Comparison of ENCODE assay signal across 8 mouse cellular contexts in genomic region chr11:118289999-118290889, GRCm38 (mm10). TPM values are rescaled to one million over a fixed set of nuclear protein-coding genes. Genes with fewer than 3 reads are reported as not detected.
DNase-seq lines count a peak whose midpoint lies in the region; ATAC-seq and TF ChIP-seq lines count a peak whose summit lies in the region.

TSS of gene Usp36 (minus strand) at chr11:118290244.

- peak within 1 kb of the TSS; percentile 95 for H3K4me2 ChIP-seq in forebrain, embryonic 12.5 days
- peak within 1 kb of the TSS; percentile 84 for H3K4me2 ChIP-seq in heart, postnatal 0 days (ENCODE audit: low read depth, low read length)
- peak within 1 kb of the TSS; percentile 93 for H3K4me2 ChIP-seq in liver, embryonic 16.5 days (ENCODE audit: low read depth, low read length)
- H3K4me2 ChIP-seq in neural tube, embryonic 13.5 days = peak within 1 kb of the TSS; percentile 83

- H3K27me3 ChIP-seq in E14TG2a.4 (ENCODE audit: insufficient read depth, low read length) = no peaks in the 10 kb centered on the region
- no peaks in the 10 kb centered on the region for H3K27me3 ChIP-seq in forebrain, embryonic 12.5 days
- H3K27me3 ChIP-seq in heart, postnatal 0 days (ENCODE audit: control insufficient read depth, insufficient read depth, low read length) = no peaks in the 10 kb centered on the region
- H3K27me3 ChIP-seq in liver, embryonic 16.5 days (ENCODE audit: control insufficient read depth, insufficient read depth, low read depth, low read length) = no peaks in the 10 kb centered on the region
- H3K27me3 ChIP-seq in neural tube, embryonic 13.5 days = no peaks in the 10 kb centered on the region
- no peaks in the 10 kb centered on the region for H3K27me3 ChIP-seq in testis, adult 2 months (ENCODE audit: control insufficient read depth, insufficient read depth, low read length)

- WGBS in forebrain, embryonic 12.5 days = under 1% methylated on average over 68 of the region's 68 CpGs
- 1% methylated on average over 68 of the region's 68 CpGs for WGBS in heart, postnatal 0 days
- WGBS in liver, embryonic 16.5 days (ENCODE audit: insufficient replicate concordance) = 1% methylated on average over 68 of the region's 68 CpGs
- under 1% methylated on average over 68 of the region's 68 CpGs for WGBS in neural tube, embryonic 13.5 days

- TF ChIP-seq CTCF in E14TG2a.4 (conservative IDR thresholded peaks at IDR 0.05; ENCODE audit: low read length) = no peak
- no peak for TF ChIP-seq CTCF in heart, postnatal 0 days (IDR thresholded peaks at IDR 0.05; ENCODE audit: low read depth)
- no peak for TF ChIP-seq CTCF in testis, adult 2 months (IDR thresholded peaks at IDR 0.05; ENCODE audit: control insufficient read depth, insufficient read depth, insufficient replicate concordance, low read depth, low read length)

- no peaks in the 10 kb centered on the region for H3K9me3 ChIP-seq in E14TG2a.4 (ENCODE audit: low read length)
- H3K9me3 ChIP-seq in forebrain, embryonic 12.5 days = no peaks in the 10 kb centered on the region
- no peaks in the 10 kb centered on the region for H3K9me3 ChIP-seq in heart, postnatal 0 days (replicated peaks; ENCODE audit: control insufficient read depth, low read length)
- no peaks in the 10 kb centered on the region for H3K9me3 ChIP-seq in liver, embryonic 16.5 days (replicated peaks; ENCODE audit: control insufficient read depth, low read length)
- H3K9me3 ChIP-seq in neural tube, embryonic 13.5 days = no peaks in the 10 kb centered on the region

- H3K4me1 ChIP-seq in E14TG2a.4 (replicated peaks; ENCODE audit: low read depth, low read length) = peaks cover 54% of the 10 kb centered on the region
- H3K4me1 ChIP-seq in forebrain, embryonic 12.5 days = peaks cover 26% of the 10 kb centered on the region
- peaks cover 14% of the 10 kb centered on the region for H3K4me1 ChIP-seq in heart, postnatal 0 days (ENCODE audit: control insufficient read depth, insufficient read depth)
- H3K4me1 ChIP-seq in liver, embryonic 16.5 days (ENCODE audit: control insufficient read depth, low read depth, low read length) = peaks cover 17% of the 10 kb centered on the region
- H3K4me1 ChIP-seq in neural tube, embryonic 13.5 days (replicated peaks) = peaks cover 21% of the 10 kb centered on the region
- H3K4me1 ChIP-seq in testis, adult 2 months (ENCODE audit: control insufficient read depth, insufficient read depth, low read length) = peaks cover 13% of the 10 kb centered on the region

- peaks cover 32% of the 10 kb centered on the region for H3K36me3 ChIP-seq in E14TG2a.4 (ENCODE audit: insufficient read depth, low read length)
- H3K36me3 ChIP-seq in forebrain, embryonic 12.5 days (replicated peaks) = peaks cover 23% of the 10 kb centered on the region
- peaks cover 21% of the 10 kb centered on the region for H3K36me3 ChIP-seq in heart, postnatal 0 days (replicated peaks; ENCODE audit: control insufficient read depth, insufficient read depth, low read length)
- peaks cover 4% of the 10 kb centered on the region; the same call in 1 of the 2 replicates for H3K36me3 ChIP-seq in liver, embryonic 16.5 days (ENCODE audit: control insufficient read depth, insufficient read depth)
- peaks cover 26% of the 10 kb centered on the region for H3K36me3 ChIP-seq in neural tube, embryonic 13.5 days
- H3K36me3 ChIP-seq in testis, adult 2 months (ENCODE audit: control insufficient read depth, insufficient read depth, low read length) = no peaks in the 10 kb centered on the region; the same call in 1 of the 2 replicates

- peak; percentile 99 for DNase-seq in c-Kit-positive CD71-positive TER-119-positive erythroid progenitor cells, embryonic 14.5 days (ENCODE audit: low spot score)
- peak; percentile 100 for DNase-seq in heart, postnatal 0 days (ENCODE audit: low spot score)
- DNase-seq in kidney, postnatal 4 days = peak; percentile 100

- peak; percentile 98 for ATAC-seq in forebrain, embryonic 12.5 days (ENCODE audit: low FRiP score)
- ATAC-seq in heart, postnatal 0 days (ENCODE audit: insufficient read depth, low read depth) = peak; percentile 99
- peak; percentile 94 for ATAC-seq in liver, embryonic 16.5 days (ENCODE audit: low read depth)
- ATAC-seq in neural tube, embryonic 13.5 days (ENCODE audit: low read depth) = peak; percentile 99

- peak; percentile 94 for TF ChIP-seq POLR2A in testis, adult 2 months (IDR thresholded peaks at IDR 0.05; ENCODE audit: control insufficient read depth, low read depth, low read length)

- H3K27ac ChIP-seq in forebrain, embryonic 12.5 days = peak within 1 kb of the TSS; percentile 87
- peak within 1 kb of the TSS; percentile 90 for H3K27ac ChIP-seq in heart, postnatal 0 days (ENCODE audit: low read depth)
- peak within 1 kb of the TSS; percentile 65 for H3K27ac ChIP-seq in liver, embryonic 16.5 days (ENCODE audit: low read length)
- H3K27ac ChIP-seq in neural tube, embryonic 13.5 days (replicated peaks) = peak within 1 kb of the TSS; percentile 93
- peak within 1 kb of the TSS; percentile 78 for H3K27ac ChIP-seq in testis, adult 2 months (ENCODE audit: control insufficient read depth, insufficient read depth, low read depth, low read length)

- H3K9ac ChIP-seq in forebrain, embryonic 12.5 days = peak within 1 kb of the TSS; percentile 85
- peak within 1 kb of the TSS; percentile 89 for H3K9ac ChIP-seq in heart, postnatal 0 days (replicated peaks; ENCODE audit: low read depth, low read length)
- peak within 1 kb of the TSS; percentile 76 for H3K9ac ChIP-seq in liver, embryonic 16.5 days (ENCODE audit: low read depth, low read length)
- peak within 1 kb of the TSS; percentile 86 for H3K9ac ChIP-seq in neural tube, embryonic 13.5 days

- peak within 1 kb of the TSS; percentile 100 for H3K4me3 ChIP-seq in E14TG2a.4 (replicated peaks; ENCODE audit: low read length)
- H3K4me3 ChIP-seq in forebrain, embryonic 12.5 days (replicated peaks) = peak within 1 kb of the TSS; percentile 72
- peak within 1 kb of the TSS; percentile 79 for H3K4me3 ChIP-seq in heart, postnatal 0 days (ENCODE audit: low read depth, low read length)
- peak within 1 kb of the TSS; percentile 78 for H3K4me3 ChIP-seq in liver, embryonic 16.5 days (ENCODE audit: low read depth, low read length)
- H3K4me3 ChIP-seq in neural tube, embryonic 13.5 days = peak within 1 kb of the TSS; percentile 66
- peak within 1 kb of the TSS; percentile 87 for H3K4me3 ChIP-seq in testis, adult 2 months (ENCODE audit: control insufficient read depth, low read depth, low read length)

- peak; percentile 21; the same call in 1 of the 2 replicates for TF ChIP-seq EP300 in heart, postnatal 0 days (IDR thresholded peaks at IDR 0.05; ENCODE audit: low read depth)

RNA-seq across cellular contexts. Expression of gene Usp36, which starts in this region (rescaled TPM):
- polyA plus RNA-seq in forebrain, embryonic 12.5 days (2016; fragmentation: Nextera tagmentation; extraction: Ambion mirVana) = 17.1 and 19.6 TPM in 2 replicates
- total RNA-seq in heart, postnatal 0 days (2014; rRNA removed; ENCODE audit: low replicate concordance) = 10.4 and 18.3 TPM in 2 replicates
- 5.5 and 6.6 TPM in 2 replicates for polyA plus RNA-seq in heart, postnatal 0 days (2015; fragmentation: Nextera tagmentation; extraction: Ambion mirVana)
- polyA plus RNA-seq in liver, embryonic 16.5 days (2015; fragmentation: Nextera tagmentation; extraction: Ambion mirVana) = 4.9 and 5.7 TPM in 2 replicates
- 15.6 and 17.9 TPM in 2 replicates for polyA plus RNA-seq in neural tube, embryonic 13.5 days (2015; fragmentation: Nextera tagmentation; extraction: Ambion mirVana)
- 3.7 and 3.9 TPM in 2 replicates for polyA plus RNA-seq in testis, adult 2 months (2012; rRNA removed)

Comparison
In these comparisons a context has a peak if more than half of its experiments do, and no peak if none do; other contexts are left out.
1. Peak in every context shown above with its lines: DNase-seq, ATAC-seq, H3K4me3 ChIP-seq and H3K27ac ChIP-seq.